Mouse (Mus musculus) ES-Bruce4 (cell line): ENCODE results near the gene Pgbd5.

ENCODE experiments used
- EP300 ChIP-seq: IDR thresholded peaks from 2 replicates; pipeline ENCODE4 v1.6.1; 2011; ENCODE audit warnings: low read depth, low read length; ENCODE audit not compliant: insufficient read depth
- POLR2A ChIP-seq: IDR thresholded peaks from one replicate; pipeline ENCODE4 v1.8.1; 2011; ENCODE audit warnings: low read length; ENCODE audit not compliant: insufficient read depth

DNA sequence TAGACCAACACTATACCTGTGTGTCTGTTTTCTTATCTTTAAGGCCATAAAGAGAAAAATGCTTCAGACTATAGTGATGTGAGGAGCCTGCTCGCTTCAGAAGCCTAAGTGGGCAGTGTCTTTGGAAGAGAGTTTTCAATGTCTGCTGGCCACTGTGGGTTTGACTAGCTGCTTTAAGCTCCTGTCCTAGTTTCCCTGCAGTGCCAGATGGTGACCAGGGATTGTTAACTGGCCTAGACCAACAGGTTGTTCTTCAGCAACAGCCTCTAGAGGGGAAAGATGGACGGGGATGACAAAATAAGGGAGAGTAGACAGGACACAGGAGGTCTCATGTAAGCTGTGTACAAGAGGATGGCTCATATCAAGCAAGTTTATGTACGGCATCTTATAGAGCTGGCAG lies 39.8 kb upstream of the Pgbd5 start:
- no peak for TF ChIP-seq POLR2A
- no peak for TF ChIP-seq EP300
